Mouse (Mus musculus): ENCODE measurements around the gene Tph1. TPM values are rescaled to one million over a fixed set of nuclear protein-coding genes. Genes with fewer than 3 reads are reported as not detected.

The Tph1 gene
- total and polyA plus RNA-seq, 2 experiments from 2014 or later = 0.70 to 1.7 TPM

- no peak overlapping the region for H3K4me3 ChIP-seq (ENCODE audit: low read depth, low read length)
- DNase-seq (ENCODE audit: low spot score) = no peak
- H3K4me1 ChIP-seq (ENCODE audit: control insufficient read depth, insufficient read depth) = no peaks in the 10 kb centered on the region
- H3K36me3 ChIP-seq (replicated peaks; ENCODE audit: control insufficient read depth, insufficient read depth, low read length) = no peaks in the 10 kb centered on the region
- no peaks in the 10 kb centered on the region for H3K9me3 ChIP-seq (replicated peaks; ENCODE audit: control insufficient read depth, low read length)
- H3K27ac ChIP-seq (ENCODE audit: low read depth) = no peak overlapping the region
- WGBS = 54% methylated on average over 4 of the region's 4 CpGs
- ATAC-seq (ENCODE audit: insufficient read depth, low read depth) = no peak
- no peaks in the 10 kb centered on the region for H3K27me3 ChIP-seq (ENCODE audit: control insufficient read depth, insufficient read depth, low read length)
- TF ChIP-seq EP300 (IDR thresholded peaks at IDR 0.05; ENCODE audit: low read depth) (no peak), CTCF (IDR thresholded peaks at IDR 0.05; ENCODE audit: low read depth) (no peak)
- no peak overlapping the region for H3K4me2 ChIP-seq (ENCODE audit: low read depth, low read length)
- H3K9ac ChIP-seq (replicated peaks; ENCODE audit: low read depth, low read length) = no peak overlapping the region
These were observed 23.8 kb downstream of the Tph1 start for GRCm38 (mm10) chr7:46648431-46649140.

- H3K36me3 ChIP-seq (replicated peaks; ENCODE audit: control insufficient read depth, insufficient read depth, low read length) = no peaks in the 10 kb centered on the region
- 85% methylated on average over 1 of the region's 1 CpGs for WGBS
- no peak overlapping the region for H3K9ac ChIP-seq (replicated peaks; ENCODE audit: low read depth, low read length)
- no peak overlapping the region for H3K4me2 ChIP-seq (ENCODE audit: low read depth, low read length)
- TF ChIP-seq EP300 (IDR thresholded peaks at IDR 0.05; ENCODE audit: low read depth) (no peak), CTCF (IDR thresholded peaks at IDR 0.05; ENCODE audit: low read depth) (no peak)
- no peak overlapping the region for H3K4me3 ChIP-seq (ENCODE audit: low read depth, low read length)
- peaks cover 4% of the 10 kb centered on the region; the same call in 1 of the 2 replicates for H3K4me1 ChIP-seq (ENCODE audit: control insufficient read depth, insufficient read depth)
- DNase-seq (ENCODE audit: low spot score) (no peak), ATAC-seq (ENCODE audit: insufficient read depth, low read depth) (no peak)
- no peaks in the 10 kb centered on the region for H3K9me3 ChIP-seq (replicated peaks; ENCODE audit: control insufficient read depth, low read length)
- no peak overlapping the region for H3K27ac ChIP-seq (ENCODE audit: low read depth)
- no peaks in the 10 kb centered on the region for H3K27me3 ChIP-seq (ENCODE audit: control insufficient read depth, insufficient read depth, low read length)
These were observed 29.2 kb downstream of the Tph1 start for GRCm38 (mm10) chr7:46643172-46643571.

DNA sequence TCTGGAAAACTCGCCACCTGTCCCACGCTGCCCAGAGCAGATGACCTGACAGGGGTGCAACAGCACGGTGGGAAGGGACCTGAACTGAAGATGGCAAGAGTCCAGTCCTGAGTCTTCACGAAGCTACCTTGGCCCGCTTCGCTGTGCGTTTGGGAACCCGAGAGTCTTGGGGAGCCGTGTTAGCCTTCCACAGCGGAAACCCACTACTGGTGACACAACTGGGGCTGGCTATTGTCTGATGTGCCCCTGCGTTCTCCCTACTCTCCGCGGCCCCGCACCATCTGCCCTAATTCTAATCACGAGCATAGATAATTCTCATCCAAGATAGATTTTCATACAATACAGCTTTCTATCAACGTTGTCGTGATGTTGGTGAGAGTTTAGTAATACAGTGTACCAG is 32.3 kb downstream of the Tph1 start:
- Histone ChIP-seq H3K9ac (replicated peaks; ENCODE audit: low read depth, low read length) (peak overlapping the region; percentile 62; the same call in 1 of the 2 replicates), H3K4me3 (ENCODE audit: low read depth, low read length) (peak overlapping the region; percentile 66), H3K36me3 (replicated peaks; ENCODE audit: control insufficient read depth, insufficient read depth, low read length) (no peaks in the 10 kb centered on the region), H3K27ac (ENCODE audit: low read depth) (no peak overlapping the region), H3K4me1 (ENCODE audit: control insufficient read depth, insufficient read depth) (peaks cover 4% of the 10 kb centered on the region; the same call in 1 of the 2 replicates), H3K9me3 (replicated peaks; ENCODE audit: control insufficient read depth, low read length) (no peaks in the 10 kb centered on the region), H3K27me3 (ENCODE audit: control insufficient read depth, insufficient read depth, low read length) (no peaks in the 10 kb centered on the region), H3K4me2 (ENCODE audit: low read depth, low read length) (peak overlapping the region; percentile 89)
- DNase-seq (ENCODE audit: low spot score) = no peak
- 16% methylated on average over 17 of the region's 17 CpGs for WGBS
- TF ChIP-seq CTCF (IDR thresholded peaks at IDR 0.05; ENCODE audit: low read depth) (no peak), EP300 (IDR thresholded peaks at IDR 0.05; ENCODE audit: low read depth) (no peak)
- no peak for ATAC-seq (ENCODE audit: insufficient read depth, low read depth)

GRCm38 (mm10) chr7:46639692-46640031 is 32.7 kb downstream of the Tph1 start, which contains the start of gene Sergef:
TSS of gene Sergef (minus strand) at chr7:46639807.
- no peaks in the 10 kb centered on the region for H3K9me3 ChIP-seq (replicated peaks; ENCODE audit: control insufficient read depth, low read length)
- under 1% methylated on average over 30 of the region's 30 CpGs for WGBS
- DNase-seq (ENCODE audit: low spot score) (peak; percentile 73), ATAC-seq (ENCODE audit: insufficient read depth, low read depth) (peak; percentile 96)
- no peaks in the 10 kb centered on the region for H3K36me3 ChIP-seq (replicated peaks; ENCODE audit: control insufficient read depth, insufficient read depth, low read length)
- peak within 1 kb of the TSS; percentile 66 for H3K4me3 ChIP-seq (ENCODE audit: low read depth, low read length)
- no peak for TF ChIP-seq EP300 (IDR thresholded peaks at IDR 0.05; ENCODE audit: low read depth)
- no peak for TF ChIP-seq CTCF (IDR thresholded peaks at IDR 0.05; ENCODE audit: low read depth)
- no peaks in the 10 kb centered on the region for H3K27me3 ChIP-seq (ENCODE audit: control insufficient read depth, insufficient read depth, low read length)
- H3K27ac ChIP-seq (ENCODE audit: low read depth) = no peak within 1 kb of the TSS
- peaks cover 4% of the 10 kb centered on the region; the same call in 1 of the 2 replicates for H3K4me1 ChIP-seq (ENCODE audit: control insufficient read depth, insufficient read depth)
- H3K9ac ChIP-seq (replicated peaks; ENCODE audit: low read depth, low read length) = peak within 1 kb of the TSS; percentile 62
- peak within 1 kb of the TSS; percentile 89 for H3K4me2 ChIP-seq (ENCODE audit: low read depth, low read length)

DNA sequence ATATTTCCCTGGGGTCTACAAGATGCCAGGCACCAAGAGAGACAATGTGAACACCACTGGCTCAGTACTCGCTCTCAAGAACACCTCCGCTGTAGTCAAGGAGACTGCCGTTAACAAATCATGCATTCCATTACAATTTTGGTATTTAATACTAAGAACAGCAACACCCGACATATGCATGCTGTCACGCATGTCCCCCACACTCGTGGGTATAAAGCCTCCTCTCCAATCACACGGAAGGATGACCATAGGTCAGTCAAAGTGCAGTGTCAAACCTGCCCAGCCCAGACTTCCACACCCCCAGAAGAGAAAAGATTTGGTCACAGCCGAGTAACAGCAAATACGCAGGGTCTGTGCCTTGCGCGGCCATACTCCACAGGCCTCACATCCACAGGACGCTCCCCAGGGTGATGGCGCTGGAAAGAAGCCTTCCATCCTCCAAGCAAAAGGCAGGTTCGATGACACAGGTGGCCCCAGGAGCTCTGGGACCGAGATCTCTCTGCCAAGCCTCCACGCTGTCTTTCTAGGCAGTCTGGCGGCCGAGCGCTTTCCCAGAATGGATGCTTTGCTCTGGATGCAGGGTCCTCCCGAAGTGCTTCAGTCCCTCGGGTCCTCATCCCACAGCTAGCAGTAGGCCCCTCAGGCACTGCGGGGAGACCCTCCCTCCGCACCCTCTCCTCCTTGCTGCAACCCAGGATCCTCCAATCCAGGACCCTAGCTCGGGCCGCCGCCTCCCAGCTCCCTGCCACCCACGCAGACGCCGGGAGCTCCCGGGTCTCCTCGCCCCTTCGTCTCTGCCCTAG is 33.2 kb downstream of the Tph1 start:
- Histone ChIP-seq H3K27ac (ENCODE audit: low read depth) (no peak overlapping the region), H3K36me3 (replicated peaks; ENCODE audit: control insufficient read depth, insufficient read depth, low read length) (no peaks in the 10 kb centered on the region), H3K27me3 (ENCODE audit: control insufficient read depth, insufficient read depth, low read length) (no peaks in the 10 kb centered on the region), H3K9me3 (replicated peaks; ENCODE audit: control insufficient read depth, low read length) (no peaks in the 10 kb centered on the region), H3K4me1 (ENCODE audit: control insufficient read depth, insufficient read depth) (peaks cover 4% of the 10 kb centered on the region; the same call in 1 of the 2 replicates), H3K4me2 (ENCODE audit: low read depth, low read length) (peak overlapping the region; percentile 89), H3K9ac (replicated peaks; ENCODE audit: low read depth, low read length) (peak overlapping the region; percentile 62), H3K4me3 (ENCODE audit: low read depth, low read length) (peak overlapping the region; percentile 66)
- no peak for ATAC-seq (ENCODE audit: insufficient read depth, low read depth)
- no peak for DNase-seq (ENCODE audit: low spot score)
- TF ChIP-seq CTCF (IDR thresholded peaks at IDR 0.05; ENCODE audit: low read depth) = 0 out of 2 replicates have a peak, but pooled peaks have one; percentile 2
- TF ChIP-seq EP300 (IDR thresholded peaks at IDR 0.05; ENCODE audit: low read depth) = no peak
- WGBS = 11% methylated on average over 32 of the region's 32 CpGs
